12 mouse cellular contexts compared by ENCODE assay signal in genomic region chr13:54912053-54912452, GRCm38 (mm10). TPM values are rescaled to one million over a fixed set of nuclear protein-coding genes. Genes with fewer than 3 reads are reported as not detected.
DNase-seq lines count a peak whose midpoint lies in the region; ATAC-seq lines count a peak whose summit lies in the region.
"Had no signal": no experiment of that assay in that cellular context is flagged by ENCODE, and none has a peak within 500 bp of the region (broad histone marks: within the 10 kb centered on the region; RNA-seq: fewer than 3 reads in every experiment).

No protein-coding gene starts in this region.

- no peak overlapping the region for H3K4me3 ChIP-seq in hindbrain, embryonic 11.5 days (ENCODE audit: low read depth, low read length)
- 0 out of 2 replicates have a peak overlapping the region, but pooled peaks have one; percentile 2 for H3K4me3 ChIP-seq in midbrain, embryonic 13.5 days (replicated peaks)
- H3K4me3 ChIP-seq: embryonic facial prominence, embryonic 15.5 days had no signal

- ATAC-seq in hindbrain, embryonic 11.5 days (ENCODE audit: low FRiP score), result no peak
- peak; percentile 75; the same call in 1 of the 2 replicates for ATAC-seq in midbrain, embryonic 13.5 days

- peak; percentile 36 for DNase-seq in embryo, embryonic 10.5 days (ENCODE audit: low spot score)
- DNase-seq in embryo, embryonic 10 days (ENCODE audit: low spot score), result no peak
- peak; percentile 65 for DNase-seq in ZHBTc4 (ENCODE audit: low read depth, low spot score)
- peak; percentile 54 for DNase-seq in hindbrain, embryonic 11.5 days (ENCODE audit: low spot score)
- DNase-seq in B cell, adult 2 months, result no peak
- no peak for DNase-seq in ovary, postnatal 10 days (ENCODE audit: low spot score)
- DNase-seq in c-Kit-positive CD71-positive TER-119-positive erythroid progenitor cells, embryonic 14.5 days (ENCODE audit: low spot score), result no peak
- DNase-seq: gastrocnemius, postnatal 25 days had no signal

- 3% methylated on average over 17 of the region's 17 CpGs for WGBS in hindbrain, embryonic 11.5 days
- whole genome bisulfite sequencing in midbrain, embryonic 13.5 days, result 3% methylated on average over 17 of the region's 17 CpGs

- no peaks in the 10 kb centered on the region for H3K9me3 ChIP-seq in hindbrain, embryonic 11.5 days (ENCODE audit: control insufficient read depth, low read length)
- H3K9me3 ChIP-seq in midbrain, embryonic 13.5 days, result 0 out of 2 replicates have a peak, but pooled peaks cover 8% of the 10 kb centered on the region
- H3K9me3 ChIP-seq: embryonic facial prominence, embryonic 15.5 days had no signal

- peaks cover 20% of the 10 kb centered on the region for H3K27me3 ChIP-seq in hindbrain, embryonic 11.5 days (ENCODE audit: control insufficient read depth, insufficient read depth, low read length)
- H3K27me3 ChIP-seq in midbrain, embryonic 13.5 days, result peaks cover 23% of the 10 kb centered on the region

- H3K27ac ChIP-seq in hindbrain, embryonic 11.5 days (ENCODE audit: low read depth, low read length), result no peak overlapping the region
- H3K27ac ChIP-seq in midbrain, embryonic 13.5 days, result 0 out of 2 replicates have a peak overlapping the region, but pooled peaks have one; percentile 3
- H3K27ac ChIP-seq: embryonic facial prominence, embryonic 15.5 days; liver, embryonic 14.5 days; stomach, postnatal 0 days had no signal

- no peaks in the 10 kb centered on the region for H3K36me3 ChIP-seq in hindbrain, embryonic 11.5 days (ENCODE audit: control insufficient read depth, insufficient read depth, low read length)
- H3K36me3 ChIP-seq in midbrain, embryonic 13.5 days, result no peaks in the 10 kb centered on the region
- H3K36me3 ChIP-seq: embryonic facial prominence, embryonic 15.5 days had no signal

- no peaks in the 10 kb centered on the region; the same call in 1 of the 2 replicates for H3K4me1 ChIP-seq in hindbrain, embryonic 11.5 days (replicated peaks; ENCODE audit: control insufficient read depth, insufficient read depth, low read length)
- peaks cover 33% of the 10 kb centered on the region for H3K4me1 ChIP-seq in midbrain, embryonic 13.5 days (replicated peaks)
- H3K4me1 ChIP-seq: embryonic facial prominence, embryonic 15.5 days had no signal

- H3K9ac ChIP-seq in hindbrain, embryonic 11.5 days (ENCODE audit: low read depth, low read length), result no peak overlapping the region
- peak overlapping the region; percentile 42; the same call in 1 of the 2 replicates for H3K9ac ChIP-seq in midbrain, embryonic 13.5 days (replicated peaks)
- H3K9ac ChIP-seq: embryonic facial prominence, embryonic 15.5 days; liver, embryonic 14.5 days had no signal

- no peak overlapping the region; the same call in 1 of the 2 replicates for H3K4me2 ChIP-seq in hindbrain, embryonic 11.5 days (replicated peaks; ENCODE audit: low read depth, low read length)
- peak overlapping the region; percentile 39 for H3K4me2 ChIP-seq in midbrain, embryonic 13.5 days (replicated peaks)
- H3K4me2 ChIP-seq: embryonic facial prominence, embryonic 15.5 days had no signal

RNA-seq across cellular contexts. Expression of gene Unc5a, which starts 37.2 kb away (rescaled TPM):
- polyA plus RNA-seq in hindbrain, embryonic 11.5 days (2014; fragmentation: Nextera tagmentation; extraction: Ambion mirVana), result 2.7 and 2.9 TPM in 2 replicates
- 5.9 and 7.3 TPM in 2 replicates for polyA plus RNA-seq in midbrain, embryonic 13.5 days (2015; fragmentation: Nextera tagmentation; extraction: Ambion mirVana)

Comparison
In these comparisons a context has a peak if more than half of its experiments do, and no peak if none do; other contexts are left out.
1. DNase-seq: peak in embryo, embryonic 10.5 days (single experiment), ZHBTc4 (single experiment) and hindbrain, embryonic 11.5 days (single experiment); none in embryo, embryonic 10 days (single experiment), B cell, adult 2 months (0 of 2), ovary, postnatal 10 days (single experiment) and c-Kit-positive CD71-positive TER-119-positive erythroid progenitor cells, embryonic 14.5 days (single experiment).